Mouse (Mus musculus) neural tube, embryonic 14.5 days (tissue): Measurements from ENCODE around the gene Bloc1s5. TPM values are rescaled to one million over a fixed set of nuclear protein-coding genes. Genes with fewer than 3 reads are reported as not detected.

Experiments
- polyA plus RNA-seq: library from polyadenylated mRNA; unstranded; fragments of >200 nt; fragmentation: Nextera tagmentation; extraction: Ambion mirVana; gene quantifications from 2 replicates; pipeline ENCODE4 v1.2.1, GENCODE M21; 2014

The Bloc1s5 gene
- polyA plus RNA-seq, 1 experiment from 2014 or later: 18.1 TPM

Other genes starting within 250 kb of the Bloc1s5 start
- gene Txndc5, start 106.3 kb downstream of the Bloc1s5 start, polyA plus RNA-seq: 63.9 and 104 TPM in 2 replicates
- gene Eef1e1, start 23.9 kb upstream of the Bloc1s5 start, polyA plus RNA-seq: 84.0 and 109 TPM in 2 replicates